Mouse (Mus musculus) liver, embryonic 15.5 days (tissue): ENCODE data around the gene Cavin4. TPM values are rescaled to one million over a fixed set of nuclear protein-coding genes. Genes with fewer than 3 reads are reported as not detected.

Experiments
- ATAC-seq: fragments of 200-750 bp; cut with Nextera tagmentation; 2 replicates; pipeline ENCODE4 v1.8.0; 2017; ENCODE audit warnings: moderate number of reproducible peaks, mild to moderate bottlenecking, moderate library complexity; ENCODE audit not compliant: insufficient read depth
- H3K27ac ChIP-seq: fragments of 300-500 bp; sonication (generic); replicated peaks from 2 replicates; pipeline ENCODE4 v1.5.1; 2015; ENCODE audit warnings: mild to moderate bottlenecking, inconsistent platforms
- H3K27me3 ChIP-seq: fragments of 300-500 bp; sonication (generic); 2 replicates; pipeline ENCODE4 v1.6.1; 2015; ENCODE audit warnings: mild to moderate bottlenecking, inconsistent platforms
- H3K36me3 ChIP-seq: fragments of 300-500 bp; sonication (generic); replicated peaks from 2 replicates; pipeline ENCODE4 v1.6.1; 2015; ENCODE audit warnings: moderate library complexity, mild to moderate bottlenecking, inconsistent platforms
- H3K4me1 ChIP-seq: fragments of 300-500 bp; sonication (generic); replicated peaks from 2 replicates; pipeline ENCODE4 v1.6.1; 2015; ENCODE audit warnings: inconsistent platforms
- H3K4me2 ChIP-seq: fragments of 300-500 bp; sonication (generic); 2 replicates; pipeline ENCODE4 v1.6.1; 2015; ENCODE audit warnings: moderate library complexity, mild to moderate bottlenecking, inconsistent platforms
- H3K4me3 ChIP-seq: fragments of 300-500 bp; sonication (generic); replicated peaks from 2 replicates; pipeline ENCODE4 v1.5.1; 2015; ENCODE audit warnings: mild to moderate bottlenecking, inconsistent platforms
- H3K9ac ChIP-seq: fragments of 300-500 bp; sonication (generic); 2 replicates; pipeline ENCODE4 v1.6.1; 2015; ENCODE audit warnings: moderate library complexity, mild to moderate bottlenecking, inconsistent platforms
- H3K9me3 ChIP-seq: fragments of 300-500 bp; sonication (generic); replicated peaks from 2 replicates; pipeline ENCODE4 v1.6.1; 2016; ENCODE audit warnings: inconsistent platforms
- WGBS: fragments of 180-500 bp; shearing (Covaris S2); methylation state at CpG from one replicate; pipeline ENCODE4 v1.1.7; 2015; ENCODE audit warnings: mixed read lengths; ENCODE audit not compliant: insufficient replicate concordance; 5-methylcytosine and 5-hydroxymethylcytosine counted together
- polyA plus RNA-seq: library from polyadenylated mRNA; unstranded; fragments of >200 nt; fragmentation: Nextera tagmentation; extraction: Ambion mirVana; gene quantifications from 2 replicates; pipeline ENCODE4 v1.2.1, GENCODE M21; 2015

Cavin4 gene
- polyA plus RNA-seq, 1 experiment from 2014 or later: 0.84 TPM

DNA sequence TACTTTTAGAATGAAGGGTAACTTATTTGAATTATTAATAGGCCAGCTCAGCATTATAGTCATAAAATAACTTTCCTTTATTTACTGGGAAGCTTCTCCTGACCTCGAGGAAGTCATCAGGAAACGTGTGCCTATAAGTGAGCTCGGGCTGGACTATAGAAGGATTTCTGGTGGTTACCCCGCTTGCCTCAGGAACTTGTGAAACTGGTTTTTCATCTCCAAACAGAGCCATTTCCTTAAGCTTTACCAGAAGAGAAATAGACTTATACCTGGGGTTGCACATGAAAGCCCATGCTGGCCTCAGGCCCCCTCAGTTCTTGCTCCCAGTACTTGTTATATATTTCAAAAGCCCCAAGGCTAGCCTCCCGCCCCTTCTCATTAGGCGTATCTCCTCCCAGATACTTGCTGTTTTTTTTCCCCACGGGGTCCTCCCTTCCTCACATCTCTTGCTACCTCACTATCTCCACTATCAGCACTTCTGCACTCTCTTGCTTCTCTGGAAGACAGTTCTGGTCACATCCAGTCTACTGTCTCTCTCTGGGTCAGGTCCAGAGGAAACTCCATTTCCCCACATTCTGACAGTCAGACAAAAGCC is 21.4 kb downstream of the Cavin4 start:
- Histone ChIP-seq H3K27me3 (no peaks in the 10 kb centered on the region), H3K4me2 (no peak overlapping the region), H3K9me3 (no peaks in the 10 kb centered on the region), H3K9ac (no peak overlapping the region), H3K4me1 (no peaks in the 10 kb centered on the region), H3K27ac (no peak overlapping the region), H3K4me3 (no peak overlapping the region), H3K36me3 (no peaks in the 10 kb centered on the region)
- 35% methylated on average over 7 of the region's 7 CpGs for WGBS
- no peak for ATAC-seq

- no peak overlapping the region for H3K9ac ChIP-seq
- no peaks in the 10 kb centered on the region for H3K36me3 ChIP-seq
- no peak overlapping the region for H3K27ac ChIP-seq
- H3K9me3 ChIP-seq: no peaks in the 10 kb centered on the region
- 69% methylated on average over 6 of the region's 6 CpGs for WGBS
- H3K4me3 ChIP-seq: no peak overlapping the region
- H3K4me1 ChIP-seq: no peaks in the 10 kb centered on the region
- ATAC-seq: no peak
- no peaks in the 10 kb centered on the region for H3K27me3 ChIP-seq
- no peak overlapping the region for H3K4me2 ChIP-seq
These were observed 24.8 kb downstream of the Cavin4 start for GRCm38 (mm10) chr4:48688148-48688547.

GRCm38 (mm10) chr4:48690640-48691039 is 27.3 kb downstream of the Cavin4 start:
- no peaks in the 10 kb centered on the region for H3K4me1 ChIP-seq
- no peaks in the 10 kb centered on the region for H3K36me3 ChIP-seq
- no peaks in the 10 kb centered on the region for H3K9me3 ChIP-seq
- WGBS: 75% methylated on average over 9 of the region's 9 CpGs
- no peak for ATAC-seq
- no peaks in the 10 kb centered on the region for H3K27me3 ChIP-seq
- no peak overlapping the region for H3K9ac ChIP-seq
- no peak overlapping the region for H3K4me3 ChIP-seq
- no peak overlapping the region for H3K27ac ChIP-seq
- no peak overlapping the region for H3K4me2 ChIP-seq

DNA sequence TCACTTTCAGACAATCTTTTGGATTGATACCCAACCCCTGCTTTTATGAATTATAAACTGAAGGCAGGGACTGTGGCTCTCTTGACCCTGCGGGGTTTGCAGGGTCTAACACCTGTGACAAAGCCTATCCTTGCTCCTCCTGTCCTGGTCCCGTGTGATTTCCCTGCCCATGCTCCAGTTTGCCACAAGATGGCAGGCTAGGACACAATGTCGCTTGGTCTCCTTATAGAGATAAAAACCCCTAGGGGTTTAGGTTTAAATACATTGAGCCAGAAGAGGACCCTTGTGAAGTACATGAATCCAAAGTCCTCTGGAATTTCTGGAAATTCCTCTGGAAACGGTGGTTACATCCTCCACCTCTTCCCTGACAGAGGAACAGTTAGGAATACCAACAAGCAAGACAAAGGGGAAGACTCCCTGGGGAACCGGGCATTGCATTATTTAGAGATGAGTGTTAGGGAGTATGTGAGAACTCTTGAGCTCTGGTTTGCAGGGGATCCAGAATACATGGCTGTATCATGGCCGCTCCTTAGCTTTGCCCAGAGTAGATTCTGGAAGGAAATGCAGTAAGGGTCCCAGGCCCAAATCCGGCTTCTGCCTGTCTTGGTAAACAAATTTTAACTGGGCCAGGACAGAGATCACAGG is 28.6 kb downstream of the Cavin4 start:
- no peak for ATAC-seq
- Histone ChIP-seq H3K36me3 (no peaks in the 10 kb centered on the region), H3K4me3 (no peak overlapping the region), H3K27ac (no peak overlapping the region), H3K9me3 (no peaks in the 10 kb centered on the region), H3K4me1 (no peaks in the 10 kb centered on the region), H3K9ac (no peak overlapping the region), H3K4me2 (no peak overlapping the region), H3K27me3 (no peaks in the 10 kb centered on the region)
- 34% methylated on average over 7 of the region's 7 CpGs for WGBS

DNA sequence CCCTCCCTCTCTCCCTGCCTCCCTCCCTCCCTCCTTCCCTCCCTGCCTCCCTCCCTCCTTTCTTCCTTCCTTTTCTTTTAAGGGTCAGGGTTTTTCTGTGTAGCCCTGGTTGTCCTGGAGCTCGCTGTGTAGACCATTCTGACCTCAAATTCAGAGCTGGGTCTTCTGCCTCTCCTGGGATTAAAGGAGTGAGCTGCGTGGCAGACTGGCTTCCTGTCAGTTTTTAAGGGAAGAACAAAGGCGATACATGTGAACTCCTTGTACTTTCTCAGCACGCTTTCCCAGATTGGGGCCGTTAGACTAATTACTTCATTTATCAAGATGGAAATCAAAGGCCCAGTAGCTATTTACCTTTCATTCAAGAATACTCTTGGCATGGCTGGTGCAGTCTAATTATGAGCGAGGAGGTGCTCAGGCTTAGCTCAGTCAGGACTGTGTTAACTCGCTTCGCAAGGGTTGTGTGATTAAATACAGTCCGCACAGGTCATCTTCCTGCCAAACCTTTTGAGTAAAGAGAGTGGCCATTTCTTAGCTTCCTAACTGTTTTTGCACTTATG is 29.5 kb downstream of the Cavin4 start:
- ATAC-seq: no peak
- Histone ChIP-seq H3K27ac (no peak overlapping the region), H3K4me2 (no peak overlapping the region), H3K27me3 (no peaks in the 10 kb centered on the region), H3K9ac (no peak overlapping the region), H3K4me3 (no peak overlapping the region), H3K9me3 (no peaks in the 10 kb centered on the region), H3K4me1 (no peaks in the 10 kb centered on the region), H3K36me3 (no peaks in the 10 kb centered on the region)
- 57% methylated on average over 9 of the region's 9 CpGs for WGBS

DNA sequence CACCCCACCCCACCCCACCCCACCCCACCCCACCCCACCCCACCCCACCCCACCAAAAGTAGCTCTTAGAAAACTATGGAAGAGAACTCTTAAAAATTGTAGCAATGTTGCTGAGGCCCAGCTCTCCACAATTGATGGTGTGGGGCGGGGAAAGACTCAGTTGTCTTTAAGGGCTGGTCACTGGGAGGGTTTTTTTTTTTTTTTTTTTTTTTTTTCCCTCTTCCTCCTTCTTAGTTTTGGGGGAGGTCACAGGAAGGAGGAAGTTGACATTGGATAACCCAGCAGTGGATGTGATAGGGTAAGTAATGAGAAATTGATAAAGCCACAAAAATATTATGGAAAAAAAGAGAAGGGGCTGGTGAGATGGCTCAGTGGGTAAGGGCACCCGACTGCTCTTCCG is 33.4 kb downstream of the Cavin4 start:
- no peaks in the 10 kb centered on the region for H3K4me1 ChIP-seq
- H3K4me3 ChIP-seq: no peak overlapping the region
- no peak for ATAC-seq
- H3K27ac ChIP-seq: no peak overlapping the region
- no peak overlapping the region for H3K4me2 ChIP-seq
- H3K9ac ChIP-seq: no peak overlapping the region
- no peaks in the 10 kb centered on the region for H3K27me3 ChIP-seq
- H3K9me3 ChIP-seq: no peaks in the 10 kb centered on the region
- no peaks in the 10 kb centered on the region for H3K36me3 ChIP-seq
- 70% methylated on average over 3 of the region's 3 CpGs for WGBS

DNA sequence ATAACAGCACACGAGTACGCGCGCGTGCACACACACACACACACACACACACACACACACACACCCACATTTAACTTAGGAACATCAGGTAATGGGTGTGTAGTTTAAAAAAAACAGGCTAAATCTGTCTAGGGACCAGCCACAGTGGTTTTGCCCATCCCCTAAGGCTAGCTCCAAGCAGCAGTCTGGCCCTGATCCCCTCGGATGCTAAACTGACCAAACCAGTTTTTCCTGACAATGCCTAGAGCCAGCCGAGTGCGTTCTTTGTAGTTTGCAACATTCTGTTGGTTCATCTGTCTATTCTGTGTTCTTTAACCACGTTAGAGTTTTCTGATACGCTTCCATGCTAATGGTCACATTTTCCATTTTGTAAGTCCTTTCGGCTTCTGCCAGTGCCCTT is 34.0 kb downstream of the Cavin4 start:
- no peaks in the 10 kb centered on the region for H3K4me1 ChIP-seq
- no peaks in the 10 kb centered on the region for H3K9me3 ChIP-seq
- H3K27ac ChIP-seq: no peak overlapping the region
- no peaks in the 10 kb centered on the region for H3K27me3 ChIP-seq
- no peaks in the 10 kb centered on the region for H3K36me3 ChIP-seq
- WGBS: 60% methylated on average over 11 of the region's 11 CpGs
- H3K4me3 ChIP-seq: no peak overlapping the region
- no peak overlapping the region for H3K9ac ChIP-seq
- ATAC-seq: no peak
- H3K4me2 ChIP-seq: no peak overlapping the region

GRCm38 (mm10) chr4:48715865-48716650 is 52.7 kb downstream of the Cavin4 start:
- Histone ChIP-seq H3K4me2 (no peak overlapping the region), H3K27ac (no peak overlapping the region), H3K4me3 (no peak overlapping the region), H3K9me3 (no peaks in the 10 kb centered on the region), H3K36me3 (no peaks in the 10 kb centered on the region), H3K27me3 (no peaks in the 10 kb centered on the region), H3K9ac (no peak overlapping the region), H3K4me1 (no peaks in the 10 kb centered on the region)
- WGBS: 57% methylated on average over 8 of the region's 8 CpGs
- no peak for ATAC-seq

DNA sequence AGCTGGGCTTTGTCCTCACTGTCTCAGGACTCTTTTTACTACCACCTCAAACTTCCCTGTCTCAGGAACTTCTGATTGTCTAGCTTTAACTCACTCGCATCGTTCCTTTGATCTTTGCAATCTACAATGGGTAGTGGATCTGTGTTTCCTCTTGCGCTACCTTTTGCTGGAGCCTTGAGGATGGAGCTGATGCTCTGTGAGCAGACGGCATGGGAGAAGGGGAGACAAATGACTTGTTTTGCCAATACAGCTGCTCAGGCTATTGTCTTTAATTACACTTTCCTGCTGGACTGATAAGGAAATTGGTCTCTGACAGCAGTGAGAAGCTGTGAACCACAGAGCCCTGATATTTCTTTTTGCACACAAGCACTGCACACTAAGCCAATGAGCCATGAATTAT is 53.5 kb downstream of the Cavin4 start:
- no peaks in the 10 kb centered on the region for H3K27me3 ChIP-seq
- no peak overlapping the region for H3K9ac ChIP-seq
- 34% methylated on average over 4 of the region's 4 CpGs for WGBS
- no peak overlapping the region for H3K27ac ChIP-seq
- no peak for ATAC-seq
- H3K9me3 ChIP-seq: no peaks in the 10 kb centered on the region
- no peak overlapping the region for H3K4me3 ChIP-seq
- no peaks in the 10 kb centered on the region for H3K36me3 ChIP-seq
- H3K4me2 ChIP-seq: no peak overlapping the region
- H3K4me1 ChIP-seq: no peaks in the 10 kb centered on the region
